Mouse (Mus musculus) gastrocnemius, postnatal 36 days (tissue): ENCODE data around the gene Htra1. TPM values are rescaled to one million over a fixed set of nuclear protein-coding genes. Genes with fewer than 3 reads are reported as not detected.

Experiments
- DNase-seq, 2 experiments: peaks; one replicate each; pipeline ENCODE4 v3.0.0; 2022
- intact Hi-C: fragments of 180-260 bp; cut with DNase I; formaldehyde crosslinking; loops from one replicate; pipeline ENCODE4 v1.15.1; 2025
- total RNA-seq, 2 experiments: library from RNA; stranded (reverse); gene quantifications; 2 replicates each; pipeline ENCODE4 v1.2.3; 2021

The Htra1 gene
- total RNA-seq, 2 experiments from 2014 or later: 27.6 to 37.8 TPM

DNA sequence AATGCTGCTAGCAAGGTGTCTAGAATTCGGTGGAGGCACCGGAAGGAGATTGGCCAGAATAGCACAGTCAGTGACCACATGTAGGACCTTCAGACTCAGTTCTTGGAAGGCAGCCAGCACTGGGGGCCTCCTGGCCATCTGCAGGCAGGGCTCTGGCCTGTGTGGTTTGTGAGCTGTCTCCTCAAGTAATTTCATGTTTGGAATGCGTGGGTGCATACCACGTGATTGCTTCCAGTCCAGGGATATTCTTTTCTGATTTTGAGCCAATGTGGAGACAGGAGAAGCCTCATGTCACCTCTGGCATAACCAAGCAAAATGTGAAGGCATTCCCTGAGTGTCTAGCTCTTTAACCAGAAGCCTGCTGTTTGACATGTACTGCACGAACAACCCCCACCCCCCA lies 28.8 kb downstream of the Htra1 start:
- intact Hi-C loops: no loop called here
- peak in 1 of 2 experiments; percentile 57 for DNase-seq

- DNase-seq: no peak
- intact Hi-C loops: no loop called here
Observed at GRCm38 (mm10) chr7:130965396-130965795, 29.5 kb downstream of the Htra1 start.

GRCm38 (mm10) chr7:130965909-130966365 lies 30.0 kb downstream of the Htra1 start:
- intact Hi-C loops: no loop called here
- peak in 1 of 2 experiments; percentile 61 for DNase-seq

- intact Hi-C loops: no loop called here
Observed at GRCm38 (mm10) chr7:130966451-130966850, 30.5 kb downstream of the Htra1 start.

DNA sequence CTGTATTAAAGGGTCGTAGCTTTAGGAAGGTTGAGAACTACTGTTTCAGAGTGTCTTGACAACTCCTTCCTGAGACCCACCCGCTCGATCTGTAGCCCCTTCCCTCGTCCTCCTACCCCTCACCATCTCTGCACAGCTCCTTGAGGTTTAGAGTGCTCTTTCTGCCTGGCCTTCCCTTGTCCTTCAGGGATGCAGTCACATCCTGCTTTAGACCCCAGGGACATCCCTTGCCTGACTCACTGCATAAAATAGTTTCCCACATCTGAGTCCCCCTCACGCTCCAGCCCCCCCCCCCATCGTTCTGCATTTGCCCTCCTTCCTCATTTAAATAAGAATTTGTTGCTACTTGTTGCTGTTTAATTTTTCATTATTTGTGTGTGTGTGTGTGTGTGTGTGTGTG lies 31.0 kb downstream of the Htra1 start:
- intact Hi-C loops: loop anchor here (1.0 kb wide), 1 partner anchor 27 kb away; no protein-coding TSS in a partner anchor
- no peak for DNase-seq

More at GRCm38 (mm10) chr7:130966451-130966850, 30.5 kb downstream of the Htra1 start:
- DNase-seq: no peak

- intact Hi-C loops: loop anchor here (1.0 kb wide), 1 partner anchor 26 kb away; no protein-coding TSS in a partner anchor
Observed at GRCm38 (mm10) chr7:130967901-130968300, 32.0 kb downstream of the Htra1 start.

DNA sequence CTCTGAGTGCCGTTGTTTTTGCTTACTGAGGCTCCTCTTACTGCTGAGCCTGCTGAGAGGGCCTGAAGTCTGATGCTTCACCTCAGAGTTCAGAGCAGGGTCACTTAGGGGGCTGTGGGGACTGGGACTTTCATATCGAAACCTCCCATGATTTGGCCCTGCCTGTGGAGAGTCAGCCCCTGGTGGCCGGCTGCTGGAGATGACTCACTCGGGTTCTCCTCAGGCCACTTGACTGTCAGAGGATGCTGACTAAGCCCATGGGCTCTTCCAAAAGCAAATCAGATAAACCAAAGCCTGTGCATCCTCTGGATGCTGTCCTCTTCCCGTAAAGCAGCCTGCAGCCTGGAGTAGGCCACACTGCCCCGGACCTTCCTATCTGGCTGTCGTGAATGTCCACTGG lies 32.6 kb downstream of the Htra1 start:
- intact Hi-C loops: no loop called here
- peak; percentile 55 to 60 for DNase-seq

More at GRCm38 (mm10) chr7:130967901-130968300, 32.0 kb downstream of the Htra1 start:
- DNase-seq: no peak

- no peak for DNase-seq
- intact Hi-C loops: no loop called here
Observed at GRCm38 (mm10) chr7:130969076-130969475, 33.2 kb downstream of the Htra1 start.

- DNase-seq: no peak
- intact Hi-C loops: no loop called here
Observed at GRCm38 (mm10) chr7:130969507-130969906, 33.6 kb downstream of the Htra1 start.

DNA sequence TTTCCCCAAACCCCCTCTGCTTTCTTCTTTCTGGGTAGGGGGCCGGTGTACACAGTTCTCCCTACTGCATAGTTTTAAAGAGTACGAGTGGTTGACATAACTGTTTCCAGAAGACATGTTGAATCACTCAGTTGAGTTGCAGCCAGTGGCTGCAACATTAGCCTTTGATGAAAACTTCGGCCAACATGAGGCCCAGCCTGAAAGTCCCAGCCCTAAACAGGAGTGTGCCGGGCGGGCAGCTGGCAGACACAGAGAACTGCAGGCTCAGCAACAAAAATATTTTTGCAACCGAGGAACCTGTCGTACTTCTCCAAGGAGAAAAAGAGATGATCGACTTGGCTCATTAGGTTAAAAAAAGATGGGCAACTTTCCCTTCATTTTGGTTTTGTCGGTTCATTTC lies 36.9 kb downstream of the Htra1 start:
- DNase-seq: peak; percentile 40 to 50

DNA sequence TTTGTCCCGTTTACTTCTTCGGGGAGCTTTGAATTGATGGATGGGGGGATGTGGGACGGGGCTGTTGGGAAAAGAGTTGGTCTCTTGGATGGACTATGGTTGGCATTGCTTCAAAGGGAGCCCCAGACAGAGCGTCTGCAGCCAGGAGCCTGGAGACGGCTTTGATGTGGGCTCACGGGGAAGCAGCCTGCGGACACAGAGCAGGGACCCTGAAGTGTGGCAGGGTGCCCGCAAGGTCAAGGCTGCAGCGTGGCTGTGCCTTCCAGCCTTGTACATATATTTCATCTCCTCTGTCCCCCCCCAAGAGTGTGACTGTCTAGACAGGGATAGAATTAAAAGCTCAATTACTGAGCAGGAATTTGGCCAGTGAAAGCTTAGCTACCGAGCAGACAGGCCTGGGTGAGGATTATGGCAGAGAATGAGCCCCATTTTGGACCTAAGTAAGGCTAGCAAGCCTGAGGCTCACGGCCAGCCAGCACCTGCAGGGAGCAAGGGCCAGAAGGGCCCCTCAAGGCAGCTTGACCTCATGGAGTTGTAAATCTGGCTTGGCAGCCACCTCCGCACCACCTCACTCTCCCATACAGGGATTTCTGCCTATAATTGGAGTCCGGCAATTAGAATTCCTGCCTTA lies 40.5 kb downstream of the Htra1 start:
- DNase-seq: no peak
- intact Hi-C loops: no loop called here

More for the DNA sequence above, 36.9 kb downstream of the Htra1 start:
- intact Hi-C loops: loop anchor here (2.0 kb wide), 1 partner anchor 36 kb away; the partner anchor contains the start of gene Htra1

GRCm38 (mm10) chr7:130977794-130978521 lies 42.0 kb downstream of the Htra1 start:
- intact Hi-C loops: no loop called here
- DNase-seq: peak; percentile 81 to 87

- no peak for DNase-seq
- intact Hi-C loops: no loop called here
Observed at GRCm38 (mm10) chr7:130978545-130978944, 42.6 kb downstream of the Htra1 start.

GRCm38 (mm10) chr7:130980130-130980529 lies 44.2 kb downstream of the Htra1 start:
- DNase-seq: peak in 1 of 2 experiments; percentile 19
- intact Hi-C loops: no loop called here

DNA sequence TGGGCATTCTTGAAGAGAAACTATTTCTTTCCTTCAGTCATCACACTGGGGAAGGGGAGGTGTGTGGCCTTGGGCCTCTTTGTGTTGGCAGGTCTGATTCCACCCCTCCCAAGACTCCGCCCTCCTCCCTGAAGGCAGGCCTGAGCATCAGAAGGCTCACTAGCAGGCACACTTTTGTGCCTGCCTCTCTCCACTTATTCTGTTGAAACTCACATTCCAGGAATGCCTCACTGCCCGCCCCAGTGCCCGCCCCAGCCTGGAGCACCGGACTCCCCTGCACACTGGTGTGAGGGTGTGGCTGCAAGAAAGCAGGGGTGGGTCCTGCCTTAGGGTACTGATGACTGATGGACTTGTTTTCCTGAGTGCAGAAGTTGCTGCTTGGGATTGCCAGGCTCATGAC lies 46.5 kb downstream of the Htra1 start:
- intact Hi-C loops: no loop called here
- DNase-seq: no peak

DNA sequence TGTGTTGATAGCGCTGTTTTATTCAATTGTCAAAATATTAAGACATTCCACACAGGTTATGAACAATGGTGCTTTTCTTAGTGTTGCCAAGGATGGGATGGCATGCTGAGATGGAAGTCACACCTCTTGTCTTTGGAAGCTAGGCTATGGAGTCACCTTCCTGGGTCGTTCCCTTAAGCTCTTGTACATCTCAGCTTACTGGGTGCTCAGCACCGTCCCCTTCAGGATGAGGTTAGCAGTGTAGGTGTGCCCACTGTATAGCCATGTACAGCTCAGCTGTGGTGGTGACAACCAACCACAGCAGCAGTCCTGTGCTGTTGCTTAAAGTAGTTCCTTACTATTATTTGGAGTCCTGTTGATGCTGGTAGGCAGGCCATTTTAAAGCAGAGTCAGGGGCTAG lies 47.0 kb downstream of the Htra1 start:
- intact Hi-C loops: no loop called here
- no peak for DNase-seq

GRCm38 (mm10) chr7:130984294-130984693 lies 48.4 kb downstream of the Htra1 start:
- no peak for DNase-seq
- intact Hi-C loops: no loop called here

DNA sequence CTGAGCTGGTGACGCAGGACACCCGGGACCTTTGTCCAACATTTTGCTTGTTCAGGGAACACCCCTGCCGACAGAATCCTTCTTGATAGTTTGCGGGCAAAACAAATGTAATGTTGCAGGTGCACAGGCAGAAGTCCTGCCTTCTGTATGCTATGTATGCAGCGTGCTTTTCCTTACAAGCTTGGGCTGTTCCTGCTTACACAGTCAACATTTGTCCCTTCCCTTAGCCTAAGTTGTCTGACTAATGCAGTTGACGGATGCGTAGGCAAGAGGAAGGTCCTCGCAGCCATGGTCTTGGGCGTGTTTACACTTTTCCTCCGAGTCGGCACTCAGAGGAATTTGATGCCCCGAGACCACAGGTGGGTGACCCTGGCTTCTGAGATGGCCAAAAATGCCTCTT lies 49.3 kb downstream of the Htra1 start:
- intact Hi-C loops: no loop called here
- DNase-seq: no peak

GRCm38 (mm10) chr7:130985716-130986115 lies 49.8 kb downstream of the Htra1 start:
- no peak for DNase-seq

DNA sequence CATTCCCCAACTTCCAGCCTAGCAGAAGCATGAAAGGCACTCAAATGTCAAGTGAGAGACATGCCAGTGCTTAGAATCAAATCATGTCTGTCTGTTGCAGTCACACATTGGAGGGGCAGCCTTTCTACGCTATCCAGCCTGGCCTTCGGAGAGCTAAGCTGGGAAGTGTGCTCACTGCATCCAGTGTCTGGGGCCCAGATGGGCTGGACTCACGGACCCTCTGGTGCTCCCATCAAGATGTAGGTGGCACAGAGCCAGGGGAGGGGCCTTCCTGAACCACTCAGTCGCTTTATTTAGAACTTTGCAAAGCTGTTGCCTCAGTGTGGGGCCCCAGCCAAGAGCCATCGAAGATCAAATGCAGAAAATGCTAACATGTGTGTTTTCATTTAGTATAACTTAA lies 52.2 kb downstream of the Htra1 start:
- no peak for DNase-seq
- intact Hi-C loops: no loop called here

More at GRCm38 (mm10) chr7:130985716-130986115, 49.8 kb downstream of the Htra1 start:
- intact Hi-C loops: no loop called here

GRCm38 (mm10) chr7:130989371-130989770 lies 53.5 kb downstream of the Htra1 start:
- DNase-seq: no peak
- intact Hi-C loops: no loop called here
